Mouse (Mus musculus) embryonic facial prominence, embryonic 10.5 days (tissue): Measurements from ENCODE around the gene Hist1h2ae. TPM values are rescaled to one million over a fixed set of nuclear protein-coding genes. Genes with fewer than 3 reads are reported as not detected.
A peak's percentile ranks its signal among the peaks of the same experiment; 100 is the strongest.
"Not testable (repeated sequence)": the region's sequence is repeated elsewhere in the genome, so short reads cannot be mapped to it uniquely, and the experiment has no call there.

Experiments used
- DNase-seq: peaks from one replicate; pipeline ENCODE4 v3.0.0-alpha.2; 2017; ENCODE audit warnings: low spot score
- H3K27ac ChIP-seq: fragments of 300-500 bp; sonication (generic); replicated peaks from 2 replicates; pipeline ENCODE4 v1.5.1; 2016; ENCODE audit warnings: mild to moderate bottlenecking
- H3K27me3 ChIP-seq: fragments of 300-500 bp; sonication (generic); replicated peaks from 2 replicates; pipeline ENCODE4 v1.6.1; 2016; ENCODE audit warnings: low read depth, mild to moderate bottlenecking; ENCODE audit not compliant: poor library complexity, severe bottlenecking
- H3K36me3 ChIP-seq: fragments of 300-500 bp; sonication (generic); replicated peaks from 2 replicates; pipeline ENCODE4 v1.6.1; 2016; ENCODE audit warnings: mild to moderate bottlenecking, moderate library complexity
- H3K4me1 ChIP-seq: fragments of 300-500 bp; sonication (generic); 2 replicates; pipeline ENCODE4 v1.6.1; 2016
- H3K4me3 ChIP-seq: fragments of 300-500 bp; sonication (generic); 2 replicates; pipeline ENCODE4 v1.5.1; 2016; ENCODE audit warnings: mild to moderate bottlenecking, moderate library complexity
- H3K9me3 ChIP-seq: fragments of 300-500 bp; sonication (generic); 2 replicates; pipeline ENCODE4 v1.6.1; 2016; ENCODE audit warnings: mild to moderate bottlenecking
- WGBS: fragments of 180-500 bp; shearing (Covaris S2); methylation state at CpG from one replicate; pipeline ENCODE4 v1.1.7; 2016; 5-methylcytosine and 5-hydroxymethylcytosine counted together
- polyA plus RNA-seq: library from polyadenylated mRNA; unstranded; fragments of >200 nt; fragmentation: Nextera tagmentation; extraction: Ambion mirVana; gene quantifications from 2 replicates; pipeline ENCODE4 v1.2.1, GENCODE M21; 2016

Gene Hist1h2ae
- polyA plus RNA-seq, 1 experiment from 2014 or later = 97.7 TPM

- Histone ChIP-seq H3K9me3 (no peaks in the 10 kb centered on the region), H3K36me3 (no peaks in the 10 kb centered on the region), H3K4me3 (no peak overlapping the region), H3K4me1 (peaks cover 10% of the 10 kb centered on the region), H3K27me3 (no peaks in the 10 kb centered on the region), H3K27ac (peak overlapping the region; percentile 54)
- WGBS = 78% methylated on average over 5 of the region's 5 CpGs
- no peak for DNase-seq
These were observed 22.2 kb upstream of the Hist1h2ae start for GRCm38 (mm10) chr13:23593051-23593770.

- no peaks in the 10 kb centered on the region for H3K27me3 ChIP-seq
These were observed 21.6 kb upstream of the Hist1h2ae start for GRCm38 (mm10) chr13:23592614-23593013.

GRCm38 (mm10) chr13:23591886-23592285 is 20.9 kb upstream of the Hist1h2ae start:
- not testable (repeated sequence) for H3K27me3 ChIP-seq, DNase-seq, H3K36me3 ChIP-seq, H3K27ac ChIP-seq, H3K4me3 ChIP-seq, H3K9me3 ChIP-seq
- H3K4me1 ChIP-seq = peaks cover 13% of the 10 kb centered on the region
- WGBS = 90% methylated on average over 7 of the region's 7 CpGs

More at GRCm38 (mm10) chr13:23592614-23593013, 21.6 kb upstream of the Hist1h2ae start:
- 79% methylated on average over 7 of the region's 7 CpGs for WGBS
- no peaks in the 10 kb centered on the region for H3K9me3 ChIP-seq
- no peaks in the 10 kb centered on the region for H3K36me3 ChIP-seq
- peaks cover 10% of the 10 kb centered on the region for H3K4me1 ChIP-seq
- H3K4me3 ChIP-seq = no peak overlapping the region
- no peak for DNase-seq
- H3K27ac ChIP-seq = 0 out of 2 replicates have a peak overlapping the region, but pooled peaks have one; percentile 54

GRCm38 (mm10) chr13:23591206-23591605 is 20.2 kb upstream of the Hist1h2ae start:
- no peak for DNase-seq
- Histone ChIP-seq H3K4me3 (no peak overlapping the region), H3K9me3 (no peaks in the 10 kb centered on the region), H3K36me3 (no peaks in the 10 kb centered on the region), H3K27ac (no peak overlapping the region), H3K4me1 (peaks cover 17% of the 10 kb centered on the region), H3K27me3 (no peaks in the 10 kb centered on the region)
- 93% methylated on average over 7 of the region's 7 CpGs for WGBS

DNA sequence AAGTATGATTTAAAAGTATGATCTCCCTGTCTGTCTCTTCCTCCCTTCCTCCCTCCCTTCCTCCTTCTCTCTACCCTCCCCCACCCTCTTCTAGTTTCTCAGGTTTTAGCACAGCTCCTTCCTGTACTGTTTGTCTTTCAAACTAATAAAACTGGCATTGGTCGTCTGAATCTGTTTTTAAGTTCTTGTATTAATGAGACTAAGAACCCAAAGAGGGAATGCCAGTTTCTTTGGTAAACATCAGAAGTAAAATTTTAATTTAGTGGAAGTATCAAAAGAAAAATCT is 15.9 kb upstream of the Hist1h2ae start:
- DNase-seq = no peak
- H3K27ac ChIP-seq = peak overlapping the region; percentile 94
- peaks cover 30% of the 10 kb centered on the region for H3K4me1 ChIP-seq
- H3K36me3 ChIP-seq = no peaks in the 10 kb centered on the region
- no peaks in the 10 kb centered on the region for H3K9me3 ChIP-seq
- H3K4me3 ChIP-seq = peak overlapping the region; percentile 65
- no peaks in the 10 kb centered on the region for H3K27me3 ChIP-seq
- WGBS = 9% methylated on average over 1 of the region's 1 CpGs

GRCm38 (mm10) chr13:23586099-23586939 is 15.3 kb upstream of the Hist1h2ae start:
- peaks cover 30% of the 10 kb centered on the region for H3K4me1 ChIP-seq
- no peaks in the 10 kb centered on the region for H3K36me3 ChIP-seq
- H3K9me3 ChIP-seq = no peaks in the 10 kb centered on the region
- H3K27ac ChIP-seq = peak overlapping the region; percentile 94
- peak overlapping the region; percentile 65 for H3K4me3 ChIP-seq
- DNase-seq = peak; percentile 34
- H3K27me3 ChIP-seq = no peaks in the 10 kb centered on the region
- 3% methylated on average over 22 of the region's 22 CpGs for WGBS

- not testable (repeated sequence) for H3K36me3 ChIP-seq, H3K9me3 ChIP-seq, H3K27me3 ChIP-seq
- under 1% methylated on average over 36 of the region's 36 CpGs for WGBS
- DNase-seq = peak; percentile 81
- Histone ChIP-seq H3K4me3 (peak overlapping the region; percentile 65), H3K27ac (peak overlapping the region; percentile 94), H3K4me1 (peaks cover 34% of the 10 kb centered on the region)
These were observed 14.6 kb upstream of the Hist1h2ae start for GRCm38 (mm10) chr13:23585442-23586098.

DNA sequence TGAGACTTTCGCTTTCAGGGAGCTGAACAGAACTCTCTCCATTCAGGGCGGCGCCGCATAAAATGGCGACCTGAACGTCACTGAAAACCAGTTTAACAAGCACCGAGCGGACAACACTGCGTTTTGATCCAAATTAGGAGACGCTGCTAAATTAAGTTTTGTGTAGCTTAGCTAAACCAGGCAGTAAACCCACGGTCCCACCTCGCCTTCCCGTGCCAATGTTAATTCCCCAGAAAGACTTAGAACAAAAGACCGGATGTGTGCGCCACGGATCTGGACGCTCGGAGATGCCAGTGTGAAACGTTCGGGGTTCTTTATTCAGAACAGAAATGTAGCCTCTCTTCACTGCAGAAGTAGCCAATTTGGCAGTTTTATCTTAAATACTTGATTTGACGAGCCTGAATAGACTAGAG is 14.0 kb upstream of the Hist1h2ae start:
- H3K9me3 ChIP-seq = no peaks in the 10 kb centered on the region
- peak; percentile 79 for DNase-seq
- H3K27me3 ChIP-seq = no peaks in the 10 kb centered on the region
- H3K4me3 ChIP-seq = peak overlapping the region; percentile 65
- WGBS = under 1% methylated on average over 21 of the region's 21 CpGs
- peaks cover 34% of the 10 kb centered on the region for H3K4me1 ChIP-seq
- no peaks in the 10 kb centered on the region for H3K36me3 ChIP-seq
- H3K27ac ChIP-seq = peak overlapping the region; percentile 94

DNA sequence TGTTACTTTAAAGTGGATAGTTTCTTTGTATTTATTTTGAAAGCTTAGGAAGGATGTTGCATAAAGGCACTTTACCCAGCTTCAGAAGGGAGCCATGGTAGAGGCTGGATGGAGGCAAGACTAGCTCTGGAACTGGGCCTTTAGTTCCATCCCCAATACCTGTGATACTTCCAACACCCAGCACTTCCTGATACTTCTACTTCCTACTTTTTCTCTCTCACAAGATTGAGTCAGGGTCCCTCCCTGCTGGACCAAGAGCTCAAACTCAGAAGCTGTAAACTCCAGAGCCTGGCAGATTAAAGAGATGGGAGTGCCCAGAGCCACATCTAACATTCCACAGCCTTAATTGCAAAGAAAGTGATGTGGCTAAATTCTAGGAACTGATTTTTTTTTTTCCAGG is 13.3 kb upstream of the Hist1h2ae start:
- H3K27me3 ChIP-seq = no peaks in the 10 kb centered on the region
- peak overlapping the region; percentile 94 for H3K27ac ChIP-seq
- H3K4me1 ChIP-seq = peaks cover 34% of the 10 kb centered on the region
- H3K9me3 ChIP-seq = no peaks in the 10 kb centered on the region
- peak; percentile 27 for DNase-seq
- H3K36me3 ChIP-seq = no peaks in the 10 kb centered on the region
- peak overlapping the region; percentile 65 for H3K4me3 ChIP-seq

DNA sequence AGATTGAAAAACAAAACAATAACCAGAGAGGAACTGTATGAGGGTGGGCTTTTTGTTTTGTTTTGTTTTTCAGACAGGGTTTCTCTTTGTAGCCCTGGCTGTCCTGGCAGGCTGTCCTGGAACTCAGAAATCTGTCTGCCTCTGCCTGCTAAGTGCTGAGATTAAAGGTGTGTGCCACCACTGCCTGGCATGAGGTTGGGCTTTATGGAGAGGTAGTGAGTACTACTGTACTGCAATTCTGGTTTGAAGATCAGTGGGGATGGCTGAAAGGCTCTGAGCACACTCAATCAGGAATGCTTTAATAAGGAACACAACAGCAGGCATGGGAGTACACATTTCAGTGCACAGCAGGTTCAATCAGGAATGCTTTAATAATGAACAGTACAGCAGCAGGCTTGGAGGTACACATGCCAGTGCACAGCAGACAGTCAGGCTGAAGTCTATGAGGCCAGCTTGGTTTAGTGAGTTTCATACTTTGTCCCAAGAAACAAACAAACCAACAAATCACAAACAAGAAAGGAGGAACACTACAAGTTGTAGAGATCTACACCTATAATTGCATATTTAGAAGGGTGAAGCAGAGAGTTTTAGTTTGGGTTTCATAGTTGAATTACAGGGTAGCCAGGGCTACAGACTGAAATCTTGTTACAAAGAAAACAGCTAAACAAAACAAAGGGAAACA is 12.5 kb upstream of the Hist1h2ae start:
- Histone ChIP-seq H3K4me1 (peaks cover 34% of the 10 kb centered on the region), H3K27me3 (no peaks in the 10 kb centered on the region), H3K36me3 (no peaks in the 10 kb centered on the region), H3K27ac (peak overlapping the region; percentile 94), H3K4me3 (peak overlapping the region; percentile 65; the same call in 1 of the 2 replicates), H3K9me3 (no peaks in the 10 kb centered on the region)
- DNase-seq = peak; percentile 13

- Histone ChIP-seq H3K9me3 (no peaks in the 10 kb centered on the region), H3K4me1 (peaks cover 35% of the 10 kb centered on the region), H3K27me3 (no peaks in the 10 kb centered on the region), H3K4me3 (peak overlapping the region; percentile 65), H3K36me3 (no peaks in the 10 kb centered on the region), H3K27ac (peak overlapping the region; percentile 94)
- 5% methylated on average over 6 of the region's 6 CpGs for WGBS
- peak; percentile 59 for DNase-seq
These were observed 11.4 kb upstream of the Hist1h2ae start for GRCm38 (mm10) chr13:23582219-23583056.
